Mouse (Mus musculus): ENCODE results near the gene Chtf18.

GRCm38 (mm10) chr17:25672982-25673381, 54.2 kb downstream of the Chtf18 start:
- TF ChIP-seq POLR2A (IDR thresholded peaks at IDR 0.05; ENCODE audit: insufficient read length, low read depth), result no peak
- no peak for TF ChIP-seq USF1 (IDR thresholded peaks at IDR 0.05; ENCODE audit: low read depth)
- no peak for TF ChIP-seq MYOG (IDR thresholded peaks at IDR 0.05; ENCODE audit: control insufficient read depth in 1 of 3, insufficient read depth in 1 of 3, insufficient read length in 2 of 3, low read depth in 2 of 3)
- no peak for TF ChIP-seq TCF12 (IDR thresholded peaks at IDR 0.05; ENCODE audit: insufficient read depth, poor library complexity, severe bottlenecking)

Measured in myocyte (in vitro differentiated cells).